Mouse (Mus musculus) myocyte (in vitro differentiated cells): ENCODE measurements around the gene Ror2. TPM values are rescaled to one million over a fixed set of nuclear protein-coding genes. Genes with fewer than 3 reads are reported as not detected.

Experiments
- H3K27me3 ChIP-seq: one replicate; pipeline ENCODE4 v1.6.1; 2011; ENCODE audit not compliant: control insufficient read depth, insufficient read depth, insufficient read length
- H3K36me3 ChIP-seq: one replicate; pipeline ENCODE4 v1.6.1; 2011; ENCODE audit not compliant: control insufficient read depth, insufficient read depth
- H3K4me2 ChIP-seq: one replicate; pipeline ENCODE4 v1.6.1; 2011; ENCODE audit warnings: low read depth, control low read depth
- H3K4me3 ChIP-seq: one replicate; pipeline ENCODE4 v1.5.1; 2011; ENCODE audit warnings: mild to moderate bottlenecking, control low read depth, moderate library complexity
- H3K79me2 ChIP-seq: one replicate; pipeline ENCODE4 v1.6.1; 2011; ENCODE audit not compliant: control insufficient read depth, insufficient read depth
- H3ac ChIP-seq: one replicate; pipeline ENCODE4 v1.6.1; 2011; ENCODE audit not compliant: control insufficient read depth, insufficient read length
- CEBPB ChIP-seq: IDR thresholded peaks from 2 replicates; pipeline ENCODE4 v1.6.1; 2011; ENCODE audit warnings: mild to moderate bottlenecking, moderate library complexity; ENCODE audit not compliant: poor library complexity, insufficient read depth, severe bottlenecking
- E2F4 ChIP-seq: IDR thresholded peaks from one replicate; pipeline ENCODE4 v1.6.1; 2011; ENCODE audit warnings: mild to moderate bottlenecking, control low read depth, moderate library complexity; ENCODE audit not compliant: insufficient read depth
- MAX ChIP-seq: IDR thresholded peaks from one replicate; pipeline ENCODE4 v1.6.1; 2011; ENCODE audit warnings: low read depth, mild to moderate bottlenecking, control low read depth
- MYOD1 ChIP-seq, 3 experiments: IDR thresholded peaks; one replicate each; pipeline ENCODE4 v1.6.1; 2011; ENCODE audit warnings: control low read depth in 2 of 3, low read depth in 2 of 3, mild to moderate bottlenecking in 2 of 3, moderate library complexity in 1 of 3; ENCODE audit not compliant: insufficient read length in 2 of 3, control insufficient read depth in 1 of 3
- MYOG ChIP-seq, 3 experiments: IDR thresholded peaks; one replicate each; pipeline ENCODE4 v1.6.1; 2011; ENCODE audit warnings: control low read depth in 2 of 3, low read depth in 2 of 3, mild to moderate bottlenecking in 2 of 3; ENCODE audit not compliant: insufficient read length in 2 of 3, control insufficient read depth in 1 of 3, insufficient read depth in 1 of 3
- POLR2A ChIP-seq: IDR thresholded peaks from one replicate; pipeline ENCODE4 v1.6.1; 2011; ENCODE audit warnings: low read depth, mild to moderate bottlenecking, control low read depth, moderate library complexity; ENCODE audit not compliant: insufficient read length
- POLR2AphosphoS2 ChIP-seq: IDR thresholded peaks from one replicate; pipeline ENCODE4 v1.6.1; 2011; ENCODE audit warnings: low read depth, control low read depth; ENCODE audit not compliant: insufficient read length
- REST ChIP-seq: IDR thresholded peaks from one replicate; pipeline ENCODE4 v1.6.1; 2011; ENCODE audit warnings: mild to moderate bottlenecking, control low read depth, moderate library complexity; ENCODE audit not compliant: insufficient read depth, insufficient read length
- SRF ChIP-seq: IDR thresholded peaks from one replicate; pipeline ENCODE4 v1.6.1; 2011; ENCODE audit warnings: low read depth; ENCODE audit not compliant: control insufficient read depth, insufficient read length
- TCF12 ChIP-seq: IDR thresholded peaks from one replicate; pipeline ENCODE4 v1.6.1; 2011; ENCODE audit warnings: mild to moderate bottlenecking, control low read depth; ENCODE audit not compliant: poor library complexity, insufficient read depth, severe bottlenecking
- TCF3 ChIP-seq: IDR thresholded peaks from one replicate; pipeline ENCODE4 v1.6.1; 2011; ENCODE audit warnings: low read depth, control low read depth; ENCODE audit not compliant: insufficient read length
- USF1 ChIP-seq: IDR thresholded peaks from one replicate; pipeline ENCODE4 v1.6.1; 2011; ENCODE audit warnings: low read depth, mild to moderate bottlenecking, control low read depth, moderate library complexity
- polyA plus RNA-seq: library from polyadenylated mRNA; unstranded; fragments of >200 nt; fragmentation: generic; extraction: Trizol; gene quantifications from one replicate; pipeline ENCODE4 v1.2.1, GENCODE M21; 2012; ENCODE audit warnings: missing spikeins

Ror2 gene
- polyA plus RNA-seq, 1 experiment, result 0.12 TPM

DNA sequence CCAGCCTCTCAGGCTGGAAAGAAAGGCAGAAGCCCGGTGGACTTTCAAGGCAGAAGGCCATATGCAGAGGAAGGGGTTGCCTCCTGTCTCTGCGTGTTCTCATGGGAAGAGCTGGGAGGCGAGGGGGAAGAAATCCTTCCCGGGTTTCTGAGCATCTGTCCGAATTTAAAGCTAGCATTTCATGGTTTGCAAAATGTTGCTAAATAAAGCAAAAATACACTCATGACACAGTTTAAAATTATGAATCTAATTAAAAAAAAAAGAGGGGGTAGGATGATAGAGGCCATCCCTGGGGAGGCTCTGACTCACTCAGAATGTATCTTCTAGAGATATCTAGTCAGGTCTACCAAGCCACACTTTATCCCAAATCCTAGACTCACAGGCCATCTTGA lies 83.5 kb downstream of the Ror2 start:
- H3K27me3 ChIP-seq, result peaks cover 7% of the 10 kb centered on the region
- no peak overlapping the region for H3K4me2 ChIP-seq
- H3K79me2 ChIP-seq, result no peaks in the 10 kb centered on the region
- no peak overlapping the region for H3K4me3 ChIP-seq
- H3ac ChIP-seq, result no peak overlapping the region
- TF ChIP-seq USF1 (no peak), CEBPB (no peak), MYOD1 (IDR thresholded peaks at IDR 0.05; ENCODE audit: control insufficient read depth in 1 of 3, insufficient read length in 2 of 3, low read depth in 2 of 3) (no peak), SRF (no peak), E2F4 (no peak), TCF12 (no peak), MAX (no peak), POLR2AphosphoS2 (no peak), MYOG (IDR thresholded peaks at IDR 0.05; ENCODE audit: control insufficient read depth in 1 of 3, insufficient read depth in 1 of 3, insufficient read length in 2 of 3, low read depth in 2 of 3) (no peak), TCF3 (no peak), POLR2A (no peak), REST (no peak)
- H3K36me3 ChIP-seq, result no peaks in the 10 kb centered on the region

DNA sequence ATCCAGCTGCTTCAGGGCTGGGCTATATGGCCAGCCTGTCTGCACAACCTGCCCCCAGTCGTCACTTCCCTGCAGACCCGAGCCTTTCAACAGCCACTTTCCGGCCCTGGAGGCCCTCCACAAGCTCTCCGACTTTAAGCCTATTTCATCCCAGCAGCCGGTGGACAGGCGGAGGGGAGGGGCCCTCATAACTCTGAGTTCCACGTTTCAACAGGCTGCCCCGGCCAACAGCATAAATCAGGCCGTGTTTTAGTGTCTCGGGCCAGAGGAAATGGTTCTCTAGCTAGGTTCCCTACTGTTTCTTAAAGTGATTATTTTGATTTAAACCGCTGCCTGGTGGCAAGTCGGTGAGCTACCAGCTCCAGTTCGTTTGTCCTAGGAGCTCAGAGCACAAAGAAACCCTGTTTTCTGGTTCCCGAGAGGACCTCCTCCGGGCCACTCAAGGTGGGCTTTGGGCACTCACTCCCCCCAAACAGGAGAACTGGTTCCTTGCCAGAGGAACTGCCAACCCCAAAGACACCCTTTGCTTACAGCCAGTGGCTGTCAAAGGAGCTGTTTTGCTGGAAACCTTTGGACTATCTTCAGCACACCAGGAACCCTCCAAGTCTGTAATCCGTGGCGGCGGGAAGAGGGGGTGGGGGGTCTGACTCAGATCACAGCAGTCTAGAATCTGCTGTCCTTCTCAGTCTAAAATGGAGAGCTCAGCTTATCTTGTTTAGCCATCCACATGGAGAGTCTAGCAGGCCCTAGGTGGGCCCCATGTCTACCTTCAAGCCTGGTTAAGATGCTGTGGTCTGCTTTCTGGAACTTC lies 84.1 kb downstream of the Ror2 start:
- no peaks in the 10 kb centered on the region for H3K79me2 ChIP-seq
- H3K4me3 ChIP-seq, result no peak overlapping the region
- no peak for TF ChIP-seq SRF
- TF ChIP-seq TCF12, result no peak
- TF ChIP-seq POLR2A, result no peak
- no peak for TF ChIP-seq TCF3
- TF ChIP-seq MAX, result no peak
- TF ChIP-seq REST, result no peak
- no peak for TF ChIP-seq USF1
- no peak for TF ChIP-seq MYOD1 (IDR thresholded peaks at IDR 0.05; ENCODE audit: control insufficient read depth in 1 of 3, insufficient read length in 2 of 3, low read depth in 2 of 3)
- TF ChIP-seq POLR2AphosphoS2, result no peak
- TF ChIP-seq E2F4, result no peak
- no peak for TF ChIP-seq CEBPB
- no peak for TF ChIP-seq MYOG (IDR thresholded peaks at IDR 0.05; ENCODE audit: control insufficient read depth in 1 of 3, insufficient read depth in 1 of 3, insufficient read length in 2 of 3, low read depth in 2 of 3)
- peaks cover 7% of the 10 kb centered on the region for H3K27me3 ChIP-seq
- H3ac ChIP-seq, result no peak overlapping the region
- no peak overlapping the region for H3K4me2 ChIP-seq
- H3K36me3 ChIP-seq, result no peaks in the 10 kb centered on the region

DNA sequence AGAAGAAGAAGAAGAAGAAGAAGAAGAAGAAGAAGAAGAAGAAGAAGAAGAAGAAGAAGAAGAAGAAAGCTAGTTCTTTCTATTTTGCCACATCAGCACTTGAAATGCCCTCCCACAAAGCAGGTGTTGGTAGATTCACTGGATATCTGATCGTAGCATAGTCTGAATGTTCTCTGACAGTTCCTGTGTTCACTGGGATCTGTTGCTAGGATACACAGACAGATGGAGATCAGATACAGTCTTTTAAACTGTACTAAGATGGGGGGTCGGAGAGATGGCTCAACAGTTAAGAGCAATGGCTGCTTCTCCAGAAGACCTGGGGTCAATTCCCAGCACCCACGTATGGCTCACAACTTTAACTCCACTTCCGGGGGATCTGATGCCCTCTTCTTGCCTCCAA lies 85.8 kb downstream of the Ror2 start:
- Histone ChIP-seq H3K4me3 (no peak overlapping the region), H3K27me3 (peaks cover 7% of the 10 kb centered on the region), H3K36me3 (no peaks in the 10 kb centered on the region), H3ac (no peak overlapping the region), H3K4me2 (no peak overlapping the region), H3K79me2 (no peaks in the 10 kb centered on the region)
- no peak for TF ChIP-seq TCF12

DNA sequence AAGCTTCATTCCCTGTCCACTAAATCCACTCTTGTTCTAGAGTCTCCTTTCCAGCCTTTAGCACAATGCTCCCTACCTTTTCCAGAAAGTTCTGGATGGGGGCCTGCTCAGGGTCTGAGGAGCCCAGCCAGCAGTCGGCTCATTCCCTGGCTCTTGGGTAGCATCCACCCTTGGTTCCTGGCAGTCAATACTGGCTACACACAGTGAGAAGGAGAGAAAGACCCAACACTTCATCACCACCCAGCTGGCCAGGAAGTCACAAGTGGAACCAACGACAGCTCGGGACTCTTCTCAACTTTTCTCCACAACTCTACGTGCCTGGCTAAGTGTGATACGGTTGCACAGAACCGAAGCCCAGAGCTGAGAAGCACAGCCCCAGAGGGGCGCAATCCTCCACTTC lies 86.7 kb downstream of the Ror2 start:
- TF ChIP-seq POLR2AphosphoS2 (no peak), TCF12 (no peak), POLR2A (no peak), SRF (no peak), CEBPB (no peak)
- no peaks in the 10 kb centered on the region for H3K36me3 ChIP-seq
- H3K27me3 ChIP-seq, result peaks cover 9% of the 10 kb centered on the region
- no peaks in the 10 kb centered on the region for H3K79me2 ChIP-seq
- H3K4me3 ChIP-seq, result no peak overlapping the region
- no peak overlapping the region for H3K4me2 ChIP-seq
- no peak overlapping the region for H3ac ChIP-seq

- Histone ChIP-seq H3K79me2 (no peaks in the 10 kb centered on the region), H3K27me3 (peaks cover 28% of the 10 kb centered on the region), H3K36me3 (no peaks in the 10 kb centered on the region), H3K4me2 (peak overlapping the region; percentile 1), H3ac (no peak overlapping the region), H3K4me3 (no peak overlapping the region)
- TF ChIP-seq TCF12, result no peak
- TF ChIP-seq MAX, result no peak
- TF ChIP-seq MYOD1 (IDR thresholded peaks at IDR 0.05; ENCODE audit: control insufficient read depth in 1 of 3, insufficient read length in 2 of 3, low read depth in 2 of 3), result no peak
- no peak for TF ChIP-seq MYOG (IDR thresholded peaks at IDR 0.05; ENCODE audit: control insufficient read depth in 1 of 3, insufficient read depth in 1 of 3, insufficient read length in 2 of 3, low read depth in 2 of 3)
- TF ChIP-seq CEBPB, result no peak
- no peak for TF ChIP-seq POLR2AphosphoS2
- TF ChIP-seq USF1, result no peak
- TF ChIP-seq REST, result no peak
- no peak for TF ChIP-seq TCF3
- TF ChIP-seq E2F4, result no peak
- no peak for TF ChIP-seq POLR2A
- no peak for TF ChIP-seq SRF
Observed at GRCm38 (mm10) chr13:53196690-53197089, 89.2 kb downstream of the Ror2 start.
